Mouse (Mus musculus): ENCODE results near the gene Mrpl33. TPM values are rescaled to one million over a fixed set of nuclear protein-coding genes. Genes with fewer than 3 reads are reported as not detected.

The Mrpl33 gene
- polyA plus RNA-seq, 1 experiment = 464 TPM

Other genes with a start within 250 kb of the Mrpl33 start
- gene Zfp512, start 144.5 kb upstream of the Mrpl33 start, polyA plus RNA-seq (2012; ENCODE audit: insufficient read depth, insufficient read length, missing spikeins) = 5.0 and 6.7 TPM in 2 replicates
- not detected in 2 replicates for gene 4930548H24Rik, start 111.2 kb upstream of the Mrpl33 start, polyA plus RNA-seq (2012; ENCODE audit: insufficient read depth, insufficient read length, missing spikeins)
- gene Gpn1, start 102.2 kb upstream of the Mrpl33 start, polyA plus RNA-seq (2012; ENCODE audit: insufficient read depth, insufficient read length, missing spikeins) = 13.1 and 18.8 TPM in 2 replicates
- gene Slc4a1ap, start 69.9 kb upstream of the Mrpl33 start, polyA plus RNA-seq (2012; ENCODE audit: insufficient read depth, insufficient read length, missing spikeins) = 15.2 and 18.4 TPM in 2 replicates
- 11.2 and 11.5 TPM in 2 replicates for gene Supt7l, start 69.1 kb upstream of the Mrpl33 start, polyA plus RNA-seq (2012; ENCODE audit: insufficient read depth, insufficient read length, missing spikeins)
- gene Rbks, start 100.7 kb downstream of the Mrpl33 start, polyA plus RNA-seq (2012; ENCODE audit: insufficient read depth, insufficient read length, missing spikeins) = 5.5 and 6.1 TPM in 2 replicates
- 70.1 and 71.0 TPM in 2 replicates for gene Babam2, start 100.7 kb downstream of the Mrpl33 start, polyA plus RNA-seq (2012; ENCODE audit: insufficient read depth, insufficient read length, missing spikeins)

All from brown adipose tissue, adult 24 weeks (tissue).